Mouse (Mus musculus) liver, postnatal 0 days (tissue): Measurements from ENCODE around the gene Gm5346. TPM values are rescaled to one million over a fixed set of nuclear protein-coding genes. Genes with fewer than 3 reads are reported as not detected.
"Not testable (repeated sequence)": the region's sequence is repeated elsewhere in the genome, so short reads cannot be mapped to it uniquely, and the experiment has no call there.

Source experiments
- ATAC-seq: fragments of 200-750 bp; cut with Nextera tagmentation; 2 replicates; pipeline ENCODE4 v1.8.0; 2017; ENCODE audit warnings: mild to moderate bottlenecking, moderate library complexity
- DNase-seq: peaks from one replicate; pipeline ENCODE4 v3.0.0-alpha.2; 2016
- H3K27ac ChIP-seq: fragments of 300-500 bp; sonication (generic); 2 replicates; pipeline ENCODE4 v1.5.1; 2014; ENCODE audit warnings: antibody characterized with exemption, moderate library complexity, mild to moderate bottlenecking, low read depth
- H3K27me3 ChIP-seq: fragments of 300-500 bp; sonication (generic); 2 replicates; pipeline ENCODE4 v1.6.1; 2014; ENCODE audit warnings: low read length, control low read depth, mixed read lengths; ENCODE audit not compliant: insufficient read depth
- H3K36me3 ChIP-seq: fragments of 300-500 bp; sonication (generic); replicated peaks from 2 replicates; pipeline ENCODE4 v1.6.1; 2014; ENCODE audit warnings: mild to moderate bottlenecking, control low read depth, low read length, moderate library complexity, mixed read lengths; ENCODE audit not compliant: insufficient read depth
- H3K4me1 ChIP-seq: fragments of 300-500 bp; sonication (generic); 2 replicates; pipeline ENCODE4 v1.6.1; 2014; ENCODE audit warnings: antibody characterized with exemption, mild to moderate bottlenecking, control low read depth; ENCODE audit not compliant: insufficient read depth
- H3K4me2 ChIP-seq: fragments of 300-500 bp; sonication (generic); 2 replicates; pipeline ENCODE4 v1.6.1; 2014; ENCODE audit warnings: low read depth, mild to moderate bottlenecking, low read length, moderate library complexity, mixed read lengths
- H3K4me3 ChIP-seq: fragments of 300-500 bp; sonication (generic); 2 replicates; pipeline ENCODE4 v1.5.1; 2014; ENCODE audit warnings: low read depth, low read length
- H3K9ac ChIP-seq: fragments of 300-500 bp; sonication (generic); replicated peaks from 2 replicates; pipeline ENCODE4 v1.6.1; 2014; ENCODE audit warnings: mild to moderate bottlenecking, moderate library complexity
- H3K9me3 ChIP-seq: fragments of 300-500 bp; sonication (generic); 2 replicates; pipeline ENCODE4 v1.6.1; 2016; ENCODE audit warnings: mild to moderate bottlenecking, control low read depth, low read length, mixed read lengths
- CTCF ChIP-seq: sonication (generic); IDR thresholded peaks from 2 replicates; pipeline ENCODE4 v1.5.1; 2016; ENCODE audit warnings: antibody characterized with exemption, low read depth
- EP300 ChIP-seq: IDR thresholded peaks from 2 replicates; pipeline ENCODE4 v1.6.1; 2016; ENCODE audit warnings: antibody characterized with exemption, low read depth, mild to moderate bottlenecking
- WGBS: fragments of 180-500 bp; shearing (Covaris S2); extraction: QIAGEN DNeasy Blood & Tissue Kit; methylation state at CpG from one replicate; pipeline ENCODE4 v1.1.7; 2014; ENCODE audit not compliant: insufficient replicate concordance; 5-methylcytosine and 5-hydroxymethylcytosine counted together
- polyA plus RNA-seq: library from polyadenylated mRNA; unstranded; fragments of >200 nt; fragmentation: Nextera tagmentation; extraction: Ambion mirVana; gene quantifications from 2 replicates; pipeline ENCODE4 v1.2.1, GENCODE M21; 2015

The Gm5346 gene
- not detected in 2 replicates for polyA plus RNA-seq

- 73% methylated on average over 3 of the region's 3 CpGs for WGBS
- H3K27me3 ChIP-seq: no peaks in the 10 kb centered on the region
- no peaks in the 10 kb centered on the region for H3K4me1 ChIP-seq
- TF ChIP-seq EP300: no peak
- no peak for TF ChIP-seq CTCF
- no peak for DNase-seq
- no peak within 1 kb of the TSS for H3K4me2 ChIP-seq
- no peak within 1 kb of the TSS for H3K27ac ChIP-seq
- no peak within 1 kb of the TSS for H3K4me3 ChIP-seq
- no peak for ATAC-seq
- no peak within 1 kb of the TSS for H3K9ac ChIP-seq
- no peaks in the 10 kb centered on the region for H3K36me3 ChIP-seq
- H3K9me3 ChIP-seq: no peaks in the 10 kb centered on the region
Observed at GRCm38 (mm10) chr8:43627176-43627575, at the start of gene Gm5346. TSS of gene Gm5346 (minus strand) at chr8:43627276.

GRCm38 (mm10) chr8:43616046-43616445, 11.0 kb downstream of the Gm5346 start:
- DNase-seq: no peak
- TF ChIP-seq CTCF (no peak), EP300 (no peak)

GRCm38 (mm10) chr8:43603657-43604056, 23.4 kb downstream of the Gm5346 start:
- not testable (repeated sequence) for DNase-seq

More at GRCm38 (mm10) chr8:43616046-43616445, 11.0 kb downstream of the Gm5346 start:
- H3K36me3 ChIP-seq: no peaks in the 10 kb centered on the region
- H3K4me1 ChIP-seq: no peaks in the 10 kb centered on the region
- H3K27me3 ChIP-seq: no peaks in the 10 kb centered on the region
- H3K9me3 ChIP-seq: no peaks in the 10 kb centered on the region
- no peak overlapping the region for H3K4me2 ChIP-seq
- H3K9ac ChIP-seq: no peak overlapping the region
- 100% methylated on average over 1 of the region's 1 CpGs for WGBS
- no peak overlapping the region for H3K27ac ChIP-seq
- ATAC-seq: no peak
- H3K4me3 ChIP-seq: no peak overlapping the region

GRCm38 (mm10) chr8:43603166-43603565, 23.9 kb downstream of the Gm5346 start:
- WGBS: 87% methylated on average over 15 of the region's 15 CpGs
- not testable (repeated sequence) for H3K9ac ChIP-seq, H3K4me1 ChIP-seq, H3K36me3 ChIP-seq, H3K27ac ChIP-seq, H3K9me3 ChIP-seq, H3K27me3 ChIP-seq, H3K4me2 ChIP-seq, DNase-seq, ATAC-seq, H3K4me3 ChIP-seq

More at GRCm38 (mm10) chr8:43603657-43604056, 23.4 kb downstream of the Gm5346 start:
- not testable (repeated sequence) for H3K9ac ChIP-seq, ATAC-seq, H3K27ac ChIP-seq, H3K36me3 ChIP-seq, H3K4me2 ChIP-seq, H3K9me3 ChIP-seq, H3K4me1 ChIP-seq, H3K27me3 ChIP-seq, H3K4me3 ChIP-seq
- 72% methylated on average over 13 of the region's 13 CpGs for WGBS

- not testable (repeated sequence) for H3K27me3 ChIP-seq, H3K4me3 ChIP-seq, H3K9me3 ChIP-seq, H3K27ac ChIP-seq, ATAC-seq, H3K9ac ChIP-seq, H3K4me2 ChIP-seq, H3K36me3 ChIP-seq, H3K4me1 ChIP-seq, DNase-seq
- WGBS: 74% methylated on average over 2 of the region's 2 CpGs
Observed at GRCm38 (mm10) chr8:43576607-43577006, 50.5 kb downstream of the Gm5346 start, which contains the start of gene Adam26a. TSS of gene Adam26a (minus strand) at chr8:43576707.

Other genes starting within 250 kb of the Gm5346 start
- gene Adam26b, start 99.2 kb downstream of the Gm5346 start, polyA plus RNA-seq: not detected in 2 replicates
- not detected in 2 replicates for gene Adam26a, start 50.6 kb downstream of the Gm5346 start, polyA plus RNA-seq
- not detected in 2 replicates for gene Adam34, start 82.8 kb upstream of the Gm5346 start, polyA plus RNA-seq